Mouse (Mus musculus): ENCODE measurements around the gene Chil1.

Chil1 gene

GRCm38 (mm10) chr1:134210179-134210755, 28.3 kb downstream of the Chil1 start:
- no peak for DNase-seq

GRCm38 (mm10) chr1:134211043-134211442, 29.1 kb downstream of the Chil1 start:
- DNase-seq: no peak

GRCm38 (mm10) chr1:134211631-134212030, 29.7 kb downstream of the Chil1 start:
- DNase-seq: no peak

- DNase-seq: no peak
These were observed 30.4 kb downstream of the Chil1 start for GRCm38 (mm10) chr1:134212351-134212750.

GRCm38 (mm10) chr1:134213405-134213804, 31.4 kb downstream of the Chil1 start:
- peak; percentile 43 for DNase-seq

- DNase-seq: no peak
These were observed 33.1 kb downstream of the Chil1 start for GRCm38 (mm10) chr1:134215059-134215458.

- no peak for DNase-seq
These were observed 34.0 kb downstream of the Chil1 start for GRCm38 (mm10) chr1:134215751-134216628.

- no peak for DNase-seq
These were observed 34.6 kb downstream of the Chil1 start for GRCm38 (mm10) chr1:134216629-134216971.

- no peak for DNase-seq
These were observed 35.1 kb downstream of the Chil1 start for GRCm38 (mm10) chr1:134217028-134217481.

- DNase-seq: no peak
These were observed 36.0 kb downstream of the Chil1 start for GRCm38 (mm10) chr1:134217942-134218341.

- DNase-seq: no peak
These were observed 37.6 kb downstream of the Chil1 start for GRCm38 (mm10) chr1:134219608-134220007.

- DNase-seq: no peak
These were observed 39.2 kb downstream of the Chil1 start for GRCm38 (mm10) chr1:134221172-134221571.

- DNase-seq: peak; percentile 41
These were observed 40.4 kb downstream of the Chil1 start for GRCm38 (mm10) chr1:134222122-134223055.

- DNase-seq: no peak
These were observed 42.8 kb downstream of the Chil1 start for GRCm38 (mm10) chr1:134224649-134225227.

GRCm38 (mm10) chr1:134225375-134225774, 43.4 kb downstream of the Chil1 start:
- DNase-seq: no peak

GRCm38 (mm10) chr1:134226739-134227138, 44.8 kb downstream of the Chil1 start:
- DNase-seq: no peak

GRCm38 (mm10) chr1:134229806-134230575, 48.0 kb downstream of the Chil1 start:
- DNase-seq: no peak

- DNase-seq: no peak
These were observed 48.8 kb downstream of the Chil1 start for GRCm38 (mm10) chr1:134230638-134231228.

- DNase-seq: no peak
These were observed 49.3 kb downstream of the Chil1 start for GRCm38 (mm10) chr1:134231270-134231669.

GRCm38 (mm10) chr1:134231681-134232080, 49.7 kb downstream of the Chil1 start:
- no peak for DNase-seq

GRCm38 (mm10) chr1:134232326-134232725, 50.4 kb downstream of the Chil1 start:
- DNase-seq: no peak
